Mouse (Mus musculus): ENCODE data around the gene Gm45062. TPM values are rescaled to one million over a fixed set of nuclear protein-coding genes. Genes with fewer than 3 reads are reported as not detected.

Gene Gm45062
- polyA plus RNA-seq, 1 experiment, result 0.58 TPM

GRCm38 (mm10) chr6:8591665-8592064 lies 332.4 kb downstream of the Gm45062 start:
- WGBS, result 96% methylated on average over 9 of the region's 9 CpGs
- TF ChIP-seq CTCF (IDR thresholded peaks at IDR 0.05; ENCODE audit: borderline replicate concordance, control insufficient read depth, extremely low read depth, insufficient read depth, low read length, poor library complexity) (no peak), POLR2A (IDR thresholded peaks at IDR 0.05; ENCODE audit: control insufficient read depth, extremely low read depth, insufficient read depth, low read length, poor library complexity) (no peak)
- DNase-seq, result no peak
- Histone ChIP-seq H3K36me3 (ENCODE audit: control insufficient read depth, insufficient read depth, low read length) (peaks cover 63% of the 10 kb centered on the region), H3K4me1 (replicated peaks; ENCODE audit: control insufficient read depth, insufficient read depth, low read length) (no peaks in the 10 kb centered on the region), H3K27me3 (ENCODE audit: control insufficient read depth, insufficient read depth, low read length) (no peaks in the 10 kb centered on the region), H3K27ac (ENCODE audit: control insufficient read depth, insufficient read depth, low read length) (no peak overlapping the region), H3K4me3 (ENCODE audit: control insufficient read depth, insufficient read depth, low read length) (no peak overlapping the region)

DNA sequence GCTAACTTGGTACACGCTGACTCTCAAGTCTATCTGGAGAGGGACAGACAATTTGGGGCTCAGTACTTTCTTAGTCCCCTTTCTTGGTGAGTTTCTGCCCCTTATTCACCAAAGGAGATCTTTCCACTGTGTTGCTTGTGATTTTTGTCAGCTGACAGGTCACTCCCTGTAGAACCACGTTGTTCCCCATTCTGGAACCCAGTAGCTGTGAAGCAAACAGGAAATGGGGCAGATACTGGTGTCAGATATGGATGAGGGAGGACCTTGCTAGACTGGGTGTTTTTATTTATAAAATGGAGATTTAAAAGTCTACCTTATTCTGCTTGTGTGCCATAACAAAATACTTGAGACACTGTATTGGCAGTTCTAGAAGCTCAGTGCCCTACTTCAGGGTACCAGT lies 358.1 kb downstream of the Gm45062 start:
- Histone ChIP-seq H3K36me3 (ENCODE audit: control insufficient read depth, insufficient read depth, low read length) (no peaks in the 10 kb centered on the region), H3K27me3 (ENCODE audit: control insufficient read depth, insufficient read depth, low read length) (no peaks in the 10 kb centered on the region)
- 53% methylated on average over 2 of the region's 2 CpGs for whole genome bisulfite sequencing

GRCm38 (mm10) chr6:8619582-8620350 lies 360.5 kb downstream of the Gm45062 start:
- WGBS, result 88% methylated on average over 4 of the region's 4 CpGs
- Histone ChIP-seq H3K4me3 (ENCODE audit: control insufficient read depth, insufficient read depth, low read length) (no peak overlapping the region), H3K27me3 (ENCODE audit: control insufficient read depth, insufficient read depth, low read length) (no peaks in the 10 kb centered on the region), H3K36me3 (ENCODE audit: control insufficient read depth, insufficient read depth, low read length) (no peaks in the 10 kb centered on the region), H3K4me1 (replicated peaks; ENCODE audit: control insufficient read depth, insufficient read depth, low read length) (no peaks in the 10 kb centered on the region), H3K27ac (ENCODE audit: control insufficient read depth, insufficient read depth, low read length) (no peak overlapping the region)
- no peak for DNase-seq
- TF ChIP-seq CTCF (IDR thresholded peaks at IDR 0.05; ENCODE audit: borderline replicate concordance, control insufficient read depth, extremely low read depth, insufficient read depth, low read length, poor library complexity) (no peak), POLR2A (IDR thresholded peaks at IDR 0.05; ENCODE audit: control insufficient read depth, extremely low read depth, insufficient read depth, low read length, poor library complexity) (no peak)

More for the DNA sequence above, 358.1 kb downstream of the Gm45062 start:
- no peak overlapping the region for H3K4me3 ChIP-seq (ENCODE audit: control insufficient read depth, insufficient read depth, low read length)
- H3K27ac ChIP-seq (ENCODE audit: control insufficient read depth, insufficient read depth, low read length), result no peak overlapping the region
- no peak for DNase-seq
- H3K4me1 ChIP-seq (replicated peaks; ENCODE audit: control insufficient read depth, insufficient read depth, low read length), result no peaks in the 10 kb centered on the region
- TF ChIP-seq POLR2A (IDR thresholded peaks at IDR 0.05; ENCODE audit: control insufficient read depth, extremely low read depth, insufficient read depth, low read length, poor library complexity) (no peak), CTCF (IDR thresholded peaks at IDR 0.05; ENCODE audit: borderline replicate concordance, control insufficient read depth, extremely low read depth, insufficient read depth, low read length, poor library complexity) (no peak)

GRCm38 (mm10) chr6:8623045-8623444 lies 363.8 kb downstream of the Gm45062 start:
- Histone ChIP-seq H3K27me3 (ENCODE audit: control insufficient read depth, insufficient read depth, low read length) (no peaks in the 10 kb centered on the region), H3K4me1 (replicated peaks; ENCODE audit: control insufficient read depth, insufficient read depth, low read length) (no peaks in the 10 kb centered on the region), H3K4me3 (ENCODE audit: control insufficient read depth, insufficient read depth, low read length) (no peak overlapping the region), H3K27ac (ENCODE audit: control insufficient read depth, insufficient read depth, low read length) (no peak overlapping the region), H3K36me3 (ENCODE audit: control insufficient read depth, insufficient read depth, low read length) (no peaks in the 10 kb centered on the region)
- DNase-seq, result no peak
- no peak for TF ChIP-seq POLR2A (IDR thresholded peaks at IDR 0.05; ENCODE audit: control insufficient read depth, extremely low read depth, insufficient read depth, low read length, poor library complexity)
- TF ChIP-seq CTCF (IDR thresholded peaks at IDR 0.05; ENCODE audit: borderline replicate concordance, control insufficient read depth, extremely low read depth, insufficient read depth, low read length, poor library complexity), result no peak
- 58% methylated on average over 3 of the region's 3 CpGs for WGBS

DNA sequence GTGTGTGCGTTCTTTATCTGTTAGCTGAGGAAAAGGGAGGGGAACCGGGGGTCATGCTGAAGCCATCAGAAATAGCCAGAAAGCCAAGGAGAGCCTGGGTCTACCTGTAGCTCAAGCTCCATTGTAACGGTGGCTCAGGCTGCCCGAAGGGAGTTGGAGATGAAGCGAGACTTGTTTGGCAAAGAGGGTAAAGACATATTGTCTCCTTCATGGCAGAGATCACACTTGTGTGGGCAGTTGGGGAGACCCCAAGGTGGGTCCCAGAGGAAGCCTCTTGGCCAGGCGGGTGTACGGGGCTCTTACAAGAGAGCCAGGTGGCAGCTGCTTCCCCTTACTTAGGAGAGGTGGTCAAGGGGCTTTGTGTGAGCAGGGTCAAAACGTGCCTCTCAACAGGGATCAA lies 369.0 kb downstream of the Gm45062 start:
- TF ChIP-seq POLR2A (IDR thresholded peaks at IDR 0.05; ENCODE audit: control insufficient read depth, extremely low read depth, insufficient read depth, low read length, poor library complexity), result no peak
- no peak for TF ChIP-seq CTCF (IDR thresholded peaks at IDR 0.05; ENCODE audit: borderline replicate concordance, control insufficient read depth, extremely low read depth, insufficient read depth, low read length, poor library complexity)

GRCm38 (mm10) chr6:8628715-8629267 lies 369.5 kb downstream of the Gm45062 start:
- DNase-seq, result no peak
- TF ChIP-seq POLR2A (IDR thresholded peaks at IDR 0.05; ENCODE audit: control insufficient read depth, extremely low read depth, insufficient read depth, low read length, poor library complexity) (no peak), CTCF (IDR thresholded peaks at IDR 0.05; ENCODE audit: borderline replicate concordance, control insufficient read depth, extremely low read depth, insufficient read depth, low read length, poor library complexity) (no peak)
- no peaks in the 10 kb centered on the region for H3K4me1 ChIP-seq (replicated peaks; ENCODE audit: control insufficient read depth, insufficient read depth, low read length)
- H3K27me3 ChIP-seq (ENCODE audit: control insufficient read depth, insufficient read depth, low read length), result no peaks in the 10 kb centered on the region
- WGBS, result 95% methylated on average over 7 of the region's 7 CpGs
- H3K27ac ChIP-seq (ENCODE audit: control insufficient read depth, insufficient read depth, low read length), result no peak overlapping the region
- no peaks in the 10 kb centered on the region for H3K36me3 ChIP-seq (ENCODE audit: control insufficient read depth, insufficient read depth, low read length)
- H3K4me3 ChIP-seq (ENCODE audit: control insufficient read depth, insufficient read depth, low read length), result no peak overlapping the region

More for the DNA sequence above, 369.0 kb downstream of the Gm45062 start:
- no peak for DNase-seq
- no peak overlapping the region for H3K27ac ChIP-seq (ENCODE audit: control insufficient read depth, insufficient read depth, low read length)
- H3K27me3 ChIP-seq (ENCODE audit: control insufficient read depth, insufficient read depth, low read length), result no peaks in the 10 kb centered on the region
- no peaks in the 10 kb centered on the region for H3K36me3 ChIP-seq (ENCODE audit: control insufficient read depth, insufficient read depth, low read length)
- H3K4me1 ChIP-seq (replicated peaks; ENCODE audit: control insufficient read depth, insufficient read depth, low read length), result no peaks in the 10 kb centered on the region
- 95% methylated on average over 8 of the region's 8 CpGs for WGBS
- no peak overlapping the region for H3K4me3 ChIP-seq (ENCODE audit: control insufficient read depth, insufficient read depth, low read length)

Measured in thymus, adult 2 months (tissue).